Mouse (Mus musculus) urinary bladder, postnatal 10 days (tissue): ENCODE results near the gene Bcl2.

ENCODE experiments used
- DNase-seq: peaks from one replicate; pipeline ENCODE4 v3.0.0; 2022; ENCODE audit warnings: low spot score

The Bcl2 gene

GRCm38 (mm10) chr1:106664978-106665377 is 49.1 kb downstream of the Bcl2 start:
- DNase-seq, result no peak

- DNase-seq, result no peak
Observed at GRCm38 (mm10) chr1:106662486-106662885, 51.6 kb downstream of the Bcl2 start.

- no peak for DNase-seq
Observed at GRCm38 (mm10) chr1:106658293-106658847, 55.7 kb downstream of the Bcl2 start.

GRCm38 (mm10) chr1:106656207-106656738 is 57.8 kb downstream of the Bcl2 start:
- DNase-seq, result no peak

- DNase-seq, result no peak
Observed at GRCm38 (mm10) chr1:106654254-106654653, 59.8 kb downstream of the Bcl2 start.

GRCm38 (mm10) chr1:106653441-106653860 is 60.6 kb downstream of the Bcl2 start:
- no peak for DNase-seq

GRCm38 (mm10) chr1:106651211-106651610 is 62.9 kb downstream of the Bcl2 start:
- DNase-seq, result no peak

GRCm38 (mm10) chr1:106650427-106650826 is 63.6 kb downstream of the Bcl2 start:
- DNase-seq, result no peak

GRCm38 (mm10) chr1:106647336-106647735 is 66.7 kb downstream of the Bcl2 start:
- no peak for DNase-seq

- no peak for DNase-seq
Observed at GRCm38 (mm10) chr1:106644566-106644965, 69.5 kb downstream of the Bcl2 start.

GRCm38 (mm10) chr1:106643527-106643926 is 70.5 kb downstream of the Bcl2 start:
- no peak for DNase-seq

GRCm38 (mm10) chr1:106640577-106640976 is 73.5 kb downstream of the Bcl2 start:
- no peak for DNase-seq

- no peak for DNase-seq
Observed at GRCm38 (mm10) chr1:106637705-106638104, 76.4 kb downstream of the Bcl2 start.

GRCm38 (mm10) chr1:106636714-106637113 is 77.4 kb downstream of the Bcl2 start:
- DNase-seq, result no peak

- DNase-seq, result no peak
Observed at GRCm38 (mm10) chr1:106633207-106633606, 80.9 kb downstream of the Bcl2 start.

- no peak for DNase-seq
Observed at GRCm38 (mm10) chr1:106631869-106632463, 82.1 kb downstream of the Bcl2 start.

- no peak for DNase-seq
Observed at GRCm38 (mm10) chr1:106630973-106631372, 83.1 kb downstream of the Bcl2 start.

- DNase-seq, result no peak
Observed at GRCm38 (mm10) chr1:106629931-106630682, 84.0 kb downstream of the Bcl2 start.

GRCm38 (mm10) chr1:106629470-106629830 is 84.6 kb downstream of the Bcl2 start:
- DNase-seq, result no peak

- DNase-seq, result no peak
Observed at GRCm38 (mm10) chr1:106628718-106629469, 85.2 kb downstream of the Bcl2 start.

- no peak for DNase-seq
Observed at GRCm38 (mm10) chr1:106628279-106628678, 85.8 kb downstream of the Bcl2 start.

GRCm38 (mm10) chr1:106627241-106627640 is 86.8 kb downstream of the Bcl2 start:
- DNase-seq, result no peak
